In the genomic region with DNA sequence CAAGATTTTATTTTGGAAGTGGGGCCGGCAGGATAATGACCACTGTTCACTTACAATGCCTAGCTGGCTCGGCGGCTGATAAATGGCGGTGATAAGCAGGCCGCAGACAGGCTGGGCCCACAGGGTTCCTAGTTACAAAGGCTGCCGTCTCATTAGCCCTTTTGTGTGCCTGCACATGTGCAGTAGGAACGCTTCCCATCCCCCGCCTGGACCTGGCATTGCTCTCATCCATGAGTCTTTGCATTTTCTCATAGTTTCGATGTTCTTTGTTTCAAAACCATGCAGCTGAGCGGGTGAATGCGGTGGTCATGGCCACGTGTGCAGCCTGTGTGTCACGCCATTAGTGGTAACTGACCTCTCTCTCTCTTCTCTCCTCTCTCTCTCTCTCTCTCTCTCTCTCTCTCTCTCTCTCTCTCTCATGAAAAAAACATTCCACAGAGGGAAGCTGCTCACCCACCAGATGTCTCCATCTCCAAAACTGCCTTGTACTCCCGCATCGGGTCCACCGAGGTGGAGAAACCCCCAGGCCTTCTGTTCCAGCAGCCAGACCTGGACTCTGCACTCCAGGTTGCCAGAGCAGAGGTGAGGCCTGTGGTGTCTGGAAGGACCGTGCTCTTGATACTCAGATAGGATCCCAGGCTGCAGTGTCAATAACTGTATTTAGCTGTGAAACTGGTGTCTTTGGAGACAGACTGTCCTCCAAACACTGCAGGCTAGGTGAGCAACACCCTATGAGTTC, we compare ENCODE assay signal across 12 mouse cellular contexts. TPM values are rescaled to one million over a fixed set of nuclear protein-coding genes. Genes with fewer than 3 reads are reported as not detected.
DNase-seq lines count a peak whose midpoint lies in the region; ATAC-seq and TF ChIP-seq lines count a peak whose summit lies in the region.
"Had no signal": no experiment of that assay in that cellular context is flagged by ENCODE, and none has a peak within 500 bp of the region (broad histone marks: within the 10 kb centered on the region; RNA-seq: fewer than 3 reads in every experiment).

No protein-coding gene starts in this region.

- no peak overlapping the region for H3K4me3 ChIP-seq in forebrain, embryonic 11.5 days (ENCODE audit: low read depth, low read length)
- H3K4me3 ChIP-seq in limb, embryonic 11.5 days (ENCODE audit: low read depth, low read length), result no peak overlapping the region
- no peak overlapping the region for H3K4me3 ChIP-seq in testis, adult 2 months (ENCODE audit: control insufficient read depth, low read depth, low read length)
- H3K4me3 ChIP-seq: left cerebral cortex, adult 2 months had no signal

- ATAC-seq in forebrain, embryonic 11.5 days (replicated peaks; ENCODE audit: low FRiP score), result peak; percentile 94
- ATAC-seq in limb, embryonic 11.5 days (ENCODE audit: insufficient number of reproducible peaks, low FRiP score, low TSS enrichment, low read depth), result no peak

- TF ChIP-seq CTCF in testis, adult 2 months (IDR thresholded peaks at IDR 0.05; ENCODE audit: control insufficient read depth, insufficient read depth, insufficient replicate concordance, low read depth, low read length), result no peak

- H3K27ac ChIP-seq in forebrain, embryonic 11.5 days (ENCODE audit: low read depth, low read length), result peak overlapping the region; percentile 84
- no peak overlapping the region for H3K27ac ChIP-seq in limb, embryonic 11.5 days (replicated peaks; ENCODE audit: low read depth, low read length)
- H3K27ac ChIP-seq in testis, adult 2 months (ENCODE audit: control insufficient read depth, insufficient read depth, low read depth, low read length), result peak overlapping the region; percentile 40; the same call in 1 of the 2 replicates
- H3K27ac ChIP-seq: left cerebral cortex, adult 2 months; macrophage had no signal

- peak overlapping the region; percentile 47 for H3K9ac ChIP-seq in forebrain, embryonic 11.5 days (ENCODE audit: low read length)
- H3K9ac ChIP-seq in limb, embryonic 11.5 days (ENCODE audit: low read length), result no peak overlapping the region

- 0 out of 2 replicates have a peak overlapping the region, but pooled peaks have one; percentile 11 for H3K4me2 ChIP-seq in forebrain, embryonic 11.5 days (ENCODE audit: low read depth, low read length, severe bottlenecking)
- H3K4me2 ChIP-seq in limb, embryonic 11.5 days (ENCODE audit: low read depth, severe bottlenecking), result no peak overlapping the region

- no peaks in the 10 kb centered on the region for H3K36me3 ChIP-seq in forebrain, embryonic 11.5 days (ENCODE audit: control insufficient read depth, insufficient read depth, low read length)
- no peaks in the 10 kb centered on the region for H3K36me3 ChIP-seq in limb, embryonic 11.5 days (ENCODE audit: control insufficient read depth, insufficient read depth, low read length)
- H3K36me3 ChIP-seq in testis, adult 2 months (ENCODE audit: control insufficient read depth, insufficient read depth, low read length), result no peaks in the 10 kb centered on the region

- WGBS in forebrain, embryonic 11.5 days, result 21% methylated on average over 17 of the region's 17 CpGs
- 65% methylated on average over 17 of the region's 17 CpGs for WGBS in limb, embryonic 11.5 days

- DNase-seq in right cerebral cortex, postnatal 10 days (ENCODE audit: low spot score in 2 of 2), result peak; percentile 53 to 65
- no peak for DNase-seq in right cerebral cortex, adult 2 months (ENCODE audit: low spot score in 2 of 2)
- DNase-seq in forebrain, embryonic 11.5 days (ENCODE audit: low spot score), result peak; percentile 86
- peak; percentile 57 for DNase-seq in limb, embryonic 11.5 days (ENCODE audit: low spot score)
- DNase-seq in frontal cortex, postnatal 10 days (ENCODE audit: low spot score in 2 of 2), result no peak
- no peak for DNase-seq in urinary bladder, adult 2 months (ENCODE audit: low spot score)
- DNase-seq in cerebellum, postnatal 36 days, result no peak
- DNase-seq: cerebellum, adult 18-20 months; heart, adult 11 months had no signal

- TF ChIP-seq POLR2A in testis, adult 2 months (IDR thresholded peaks at IDR 0.05; ENCODE audit: control insufficient read depth, low read depth, low read length), result no peak

- no peaks in the 10 kb centered on the region for H3K27me3 ChIP-seq in forebrain, embryonic 11.5 days (ENCODE audit: control insufficient read depth, insufficient read depth, low read length)
- no peaks in the 10 kb centered on the region for H3K27me3 ChIP-seq in limb, embryonic 11.5 days (ENCODE audit: control insufficient read depth, insufficient read depth, low read length)
- no peaks in the 10 kb centered on the region for H3K27me3 ChIP-seq in testis, adult 2 months (ENCODE audit: control insufficient read depth, insufficient read depth, low read length)

- H3K9me3 ChIP-seq in forebrain, embryonic 11.5 days (ENCODE audit: control insufficient read depth, low read length), result no peaks in the 10 kb centered on the region
- H3K9me3 ChIP-seq in limb, embryonic 11.5 days (ENCODE audit: control insufficient read depth, low read length), result no peaks in the 10 kb centered on the region

- H3K4me1 ChIP-seq in forebrain, embryonic 11.5 days (replicated peaks; ENCODE audit: control insufficient read depth, insufficient read depth, low read length), result peaks cover 10% of the 10 kb centered on the region; the same call in 1 of the 2 replicates
- H3K4me1 ChIP-seq in limb, embryonic 11.5 days (ENCODE audit: control insufficient read depth, insufficient read depth, low read length), result peaks cover 5% of the 10 kb centered on the region; the same call in 1 of the 2 replicates
- H3K4me1 ChIP-seq in testis, adult 2 months (ENCODE audit: control insufficient read depth, insufficient read depth, low read length), result peaks cover 7% of the 10 kb centered on the region

RNA-seq across cellular contexts. Expression of a gene that starts 22.9 kb away (rescaled TPM):
- polyA plus RNA-seq in forebrain, embryonic 11.5 days (2014; fragmentation: Nextera tagmentation; extraction: Ambion mirVana), result not detected in 2 replicates
- polyA plus RNA-seq in limb, embryonic 11.5 days (2014; fragmentation: Nextera tagmentation; extraction: Ambion mirVana), result 0.16 TPM in 1 of 2 replicates, not detected in the other
- 254 and 255 TPM in 2 replicates for polyA plus RNA-seq in testis, adult 2 months (2012; rRNA removed)
- polyA plus RNA-seq in urinary bladder, adult 2 months (2012; rRNA removed), result 0.04 TPM in 2 replicates
- polyA plus RNA-seq: macrophage had no signal

Comparison
In these comparisons a context has a peak if more than half of its experiments do, and no peak if none do; other contexts are left out.
1. DNase-seq: peak in right cerebral cortex, postnatal 10 days (2 of 2), forebrain, embryonic 11.5 days (single experiment) and limb, embryonic 11.5 days (single experiment); none in right cerebral cortex, adult 2 months (0 of 2), frontal cortex, postnatal 10 days (0 of 2), urinary bladder, adult 2 months (single experiment) and cerebellum, postnatal 36 days (0 of 2).
2. RNA of a gene that starts 22.9 kb away (polyA plus RNA-seq): 254 to 255 TPM in testis, adult 2 months; 0.04 TPM in urinary bladder, adult 2 months, not detected in forebrain, embryonic 11.5 days and 0.16 TPM in limb, embryonic 11.5 days; every median in the first group is over 100 times any median in the second.